Mouse (Mus musculus): ENCODE data around the gene Ercc8. TPM values are rescaled to one million over a fixed set of nuclear protein-coding genes. Genes with fewer than 3 reads are reported as not detected.

Gene Ercc8
- polyA plus RNA-seq, 1 experiment from 2014 or later: 20.3 TPM

GRCm38 (mm10) chr13:108163912-108164311 is 5.4 kb downstream of the Ercc8 start:
- peaks cover 8% of the 10 kb centered on the region; the same call in 1 of the 2 replicates for H3K4me1 ChIP-seq
- H3K27me3 ChIP-seq (ENCODE audit: insufficient read depth, poor library complexity, severe bottlenecking): no peaks in the 10 kb centered on the region
- H3K27ac ChIP-seq: no peak overlapping the region
- 94% methylated on average over 9 of the region's 9 CpGs for WGBS
- no peak for DNase-seq (ENCODE audit: low spot score)
- H3K36me3 ChIP-seq: peaks cover 12% of the 10 kb centered on the region; the same call in 1 of the 2 replicates
- H3K9me3 ChIP-seq: no peaks in the 10 kb centered on the region
- H3K4me3 ChIP-seq: no peak overlapping the region

- no peaks in the 10 kb centered on the region for H3K9me3 ChIP-seq
- DNase-seq (ENCODE audit: low spot score): no peak
- no peaks in the 10 kb centered on the region for H3K27me3 ChIP-seq (ENCODE audit: insufficient read depth, poor library complexity, severe bottlenecking)
- 93% methylated on average over 3 of the region's 3 CpGs for WGBS
- peaks cover 2% of the 10 kb centered on the region; the same call in 1 of the 2 replicates for H3K4me1 ChIP-seq
- no peak overlapping the region for H3K27ac ChIP-seq
- peaks cover 15% of the 10 kb centered on the region; the same call in 1 of the 2 replicates for H3K36me3 ChIP-seq
- H3K4me3 ChIP-seq: no peak overlapping the region
These were observed 6.1 kb downstream of the Ercc8 start for GRCm38 (mm10) chr13:108164621-108165020.

- 100% methylated on average over 1 of the region's 1 CpGs for WGBS
- H3K36me3 ChIP-seq: peaks cover 42% of the 10 kb centered on the region
- no peak for DNase-seq (ENCODE audit: low spot score)
- no peaks in the 10 kb centered on the region for H3K4me1 ChIP-seq
- no peak overlapping the region for H3K4me3 ChIP-seq
- no peaks in the 10 kb centered on the region for H3K9me3 ChIP-seq
- no peaks in the 10 kb centered on the region for H3K27me3 ChIP-seq (ENCODE audit: insufficient read depth, poor library complexity, severe bottlenecking)
- H3K27ac ChIP-seq: no peak overlapping the region
These were observed 11.5 kb downstream of the Ercc8 start for GRCm38 (mm10) chr13:108170002-108170401.

DNA sequence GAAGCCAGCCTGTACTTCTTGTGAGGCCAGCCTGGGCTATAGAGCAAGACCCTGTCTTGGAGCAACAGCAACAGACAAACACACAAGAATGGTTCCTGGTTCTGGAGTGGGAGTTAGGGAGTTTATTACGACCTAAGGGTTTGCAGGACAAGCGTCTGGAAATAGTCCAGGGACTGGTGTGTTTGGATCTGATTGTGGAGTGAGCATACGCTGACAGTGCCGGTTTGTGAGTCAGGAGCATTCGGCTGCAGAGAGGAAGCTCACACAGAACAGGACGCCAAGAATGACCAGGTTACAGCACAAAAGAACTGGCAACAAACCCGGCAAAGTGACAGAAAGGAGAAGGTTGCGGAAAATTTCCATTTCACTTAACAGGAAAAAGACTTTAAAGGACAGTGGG is 12.0 kb downstream of the Ercc8 start:
- no peak for DNase-seq (ENCODE audit: low spot score)
- H3K4me3 ChIP-seq: no peak overlapping the region
- WGBS: 77% methylated on average over 8 of the region's 8 CpGs
- no peaks in the 10 kb centered on the region for H3K4me1 ChIP-seq
- H3K9me3 ChIP-seq: no peaks in the 10 kb centered on the region
- no peak overlapping the region for H3K27ac ChIP-seq
- no peaks in the 10 kb centered on the region for H3K27me3 ChIP-seq (ENCODE audit: insufficient read depth, poor library complexity, severe bottlenecking)
- H3K36me3 ChIP-seq: peaks cover 45% of the 10 kb centered on the region

DNA sequence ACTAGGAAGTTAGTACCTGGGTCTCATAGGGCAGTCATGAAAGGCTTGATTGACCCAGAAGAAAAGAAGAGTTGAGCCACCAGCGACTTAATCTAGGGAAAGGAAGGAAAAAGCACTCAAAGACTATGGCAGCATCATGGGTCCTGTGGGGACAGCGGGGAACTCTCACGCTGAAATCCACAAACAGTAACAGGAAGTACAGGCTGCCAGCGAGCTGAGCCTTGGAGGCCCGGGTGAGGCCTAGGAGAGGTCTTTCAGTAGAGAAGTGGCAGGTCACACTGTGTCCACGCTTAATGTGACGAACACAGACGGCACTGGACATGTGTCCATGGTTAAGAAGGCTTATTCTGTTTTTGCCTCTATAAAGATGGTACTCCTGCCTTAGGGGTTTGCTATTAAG is 21.1 kb downstream of the Ercc8 start:
- Histone ChIP-seq H3K27me3 (ENCODE audit: insufficient read depth, poor library complexity, severe bottlenecking) (no peaks in the 10 kb centered on the region), H3K27ac (no peak overlapping the region), H3K4me1 (no peaks in the 10 kb centered on the region), H3K9me3 (no peaks in the 10 kb centered on the region), H3K36me3 (peaks cover 62% of the 10 kb centered on the region), H3K4me3 (no peak overlapping the region)
- DNase-seq (ENCODE audit: low spot score): no peak
- 84% methylated on average over 8 of the region's 8 CpGs for WGBS

GRCm38 (mm10) chr13:108180821-108181220 is 22.3 kb downstream of the Ercc8 start:
- peaks cover 67% of the 10 kb centered on the region for H3K36me3 ChIP-seq
- H3K4me1 ChIP-seq: no peaks in the 10 kb centered on the region
- no peak for DNase-seq (ENCODE audit: low spot score)
- H3K4me3 ChIP-seq: no peak overlapping the region
- H3K27me3 ChIP-seq (ENCODE audit: insufficient read depth, poor library complexity, severe bottlenecking): no peaks in the 10 kb centered on the region
- H3K27ac ChIP-seq: no peak overlapping the region
- no peaks in the 10 kb centered on the region for H3K9me3 ChIP-seq
- 68% methylated on average over 5 of the region's 5 CpGs for WGBS

GRCm38 (mm10) chr13:108184743-108185255 is 26.3 kb downstream of the Ercc8 start:
- no peaks in the 10 kb centered on the region for H3K9me3 ChIP-seq
- H3K36me3 ChIP-seq: peaks cover 51% of the 10 kb centered on the region
- DNase-seq (ENCODE audit: low spot score): no peak
- no peaks in the 10 kb centered on the region for H3K27me3 ChIP-seq (ENCODE audit: insufficient read depth, poor library complexity, severe bottlenecking)
- no peaks in the 10 kb centered on the region for H3K4me1 ChIP-seq
- no peak overlapping the region for H3K27ac ChIP-seq
- H3K4me3 ChIP-seq: no peak overlapping the region

GRCm38 (mm10) chr13:108185530-108185929 is 27.0 kb downstream of the Ercc8 start:
- Histone ChIP-seq H3K36me3 (peaks cover 50% of the 10 kb centered on the region), H3K27ac (no peak overlapping the region), H3K4me3 (no peak overlapping the region), H3K9me3 (no peaks in the 10 kb centered on the region), H3K4me1 (no peaks in the 10 kb centered on the region), H3K27me3 (ENCODE audit: insufficient read depth, poor library complexity, severe bottlenecking) (no peaks in the 10 kb centered on the region)
- 94% methylated on average over 3 of the region's 3 CpGs for WGBS
- no peak for DNase-seq (ENCODE audit: low spot score)

DNA sequence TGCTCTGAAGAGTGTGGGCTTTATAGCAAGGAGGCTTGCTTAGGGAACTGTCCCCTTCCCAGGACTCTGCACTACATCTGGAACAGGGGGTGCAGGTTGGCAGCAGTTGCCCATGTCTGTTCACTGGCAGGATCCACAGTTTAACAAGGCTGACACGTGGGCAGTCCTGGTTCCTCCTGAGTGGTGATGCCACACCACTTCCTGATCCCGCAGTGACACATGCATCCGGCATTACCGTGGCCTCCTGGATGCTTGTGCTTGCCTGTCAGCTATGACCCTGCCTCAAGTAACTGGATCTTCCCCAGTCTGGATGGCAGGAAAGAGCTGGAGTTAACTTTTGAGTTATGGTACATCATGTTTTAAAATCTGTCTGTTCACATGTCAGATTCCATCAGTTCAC is 29.5 kb downstream of the Ercc8 start:
- Histone ChIP-seq H3K9me3 (no peaks in the 10 kb centered on the region), H3K4me1 (no peaks in the 10 kb centered on the region), H3K27ac (no peak overlapping the region), H3K4me3 (no peak overlapping the region), H3K27me3 (ENCODE audit: insufficient read depth, poor library complexity, severe bottlenecking) (no peaks in the 10 kb centered on the region), H3K36me3 (peaks cover 29% of the 10 kb centered on the region)
- 88% methylated on average over 4 of the region's 4 CpGs for WGBS
- no peak for DNase-seq (ENCODE audit: low spot score)

DNA sequence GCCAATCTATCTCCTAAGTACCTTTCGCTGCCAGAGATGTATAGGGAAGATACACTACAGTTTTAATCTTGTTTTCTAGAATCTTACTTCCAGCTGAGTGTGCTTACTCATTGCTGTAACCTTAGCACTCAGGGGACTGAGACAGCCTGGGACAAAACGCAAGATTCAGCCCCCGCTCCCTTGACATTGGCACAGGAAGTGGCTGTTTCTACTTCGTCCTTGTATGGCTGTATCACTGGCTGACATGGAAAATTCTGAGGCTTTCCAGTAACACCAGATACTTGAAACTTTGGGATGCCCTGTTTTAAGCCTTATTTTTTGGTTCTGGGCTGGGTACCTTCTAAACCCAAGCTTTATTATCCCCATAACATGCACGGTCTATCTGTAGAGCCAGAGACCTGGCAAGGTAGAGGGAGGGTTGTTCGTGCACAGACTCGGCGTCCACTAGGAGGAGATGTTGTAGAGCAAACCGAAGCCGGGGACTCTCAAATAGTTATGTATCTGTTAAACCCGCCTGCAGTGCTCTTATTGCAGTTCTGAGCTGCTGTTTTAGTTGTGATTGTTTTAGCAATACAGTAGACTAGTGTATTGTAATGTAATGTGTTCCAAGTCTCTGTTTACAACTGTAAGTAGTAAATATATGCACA is 32.7 kb downstream of the Ercc8 start:
- Histone ChIP-seq H3K4me1 (no peaks in the 10 kb centered on the region), H3K36me3 (peaks cover 28% of the 10 kb centered on the region), H3K4me3 (no peak overlapping the region), H3K27me3 (ENCODE audit: insufficient read depth, poor library complexity, severe bottlenecking) (no peaks in the 10 kb centered on the region), H3K27ac (no peak overlapping the region), H3K9me3 (no peaks in the 10 kb centered on the region)
- DNase-seq (ENCODE audit: low spot score): no peak
- 58% methylated on average over 11 of the region's 11 CpGs for WGBS

GRCm38 (mm10) chr13:108195474-108195873 is 36.9 kb downstream of the Ercc8 start:
- DNase-seq (ENCODE audit: low spot score): no peak
- 83% methylated on average over 6 of the region's 6 CpGs for WGBS
- H3K27ac ChIP-seq: no peak overlapping the region

DNA sequence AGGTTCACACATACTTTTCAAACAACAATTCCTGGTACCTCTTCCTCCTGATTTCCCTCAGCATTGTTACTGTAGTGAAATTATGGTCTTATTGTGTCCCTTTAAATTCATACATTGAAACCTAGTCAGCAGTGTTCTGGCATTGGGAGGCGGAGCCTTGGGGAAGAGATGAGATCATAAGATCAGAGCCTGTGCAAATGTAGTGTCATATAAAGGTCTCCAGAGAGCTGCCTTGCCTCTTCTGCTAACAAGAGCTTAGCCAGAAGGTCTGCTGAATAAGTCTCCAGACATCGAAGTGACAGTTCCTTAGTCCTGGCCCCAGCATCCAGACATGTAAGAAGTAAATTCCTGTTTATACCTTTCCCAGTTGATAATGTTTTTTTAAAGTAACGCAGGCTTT is 46.3 kb downstream of the Ercc8 start:
- no peaks in the 10 kb centered on the region for H3K4me1 ChIP-seq
- H3K4me3 ChIP-seq: no peak overlapping the region
- H3K27me3 ChIP-seq (ENCODE audit: insufficient read depth, poor library complexity, severe bottlenecking): peaks cover 3% of the 10 kb centered on the region; the same call in 1 of the 2 replicates
- no peaks in the 10 kb centered on the region for H3K9me3 ChIP-seq
- no peak for DNase-seq (ENCODE audit: low spot score)
- WGBS: 84% methylated on average over 3 of the region's 3 CpGs
- no peak overlapping the region for H3K27ac ChIP-seq
- no peaks in the 10 kb centered on the region for H3K36me3 ChIP-seq

More at GRCm38 (mm10) chr13:108195474-108195873, 36.9 kb downstream of the Ercc8 start:
- Histone ChIP-seq H3K36me3 (peaks cover 23% of the 10 kb centered on the region), H3K4me3 (no peak overlapping the region), H3K4me1 (no peaks in the 10 kb centered on the region), H3K9me3 (no peaks in the 10 kb centered on the region), H3K27me3 (ENCODE audit: insufficient read depth, poor library complexity, severe bottlenecking) (no peaks in the 10 kb centered on the region)

GRCm38 (mm10) chr13:108207447-108207846 is 48.9 kb downstream of the Ercc8 start:
- Histone ChIP-seq H3K27me3 (ENCODE audit: insufficient read depth, poor library complexity, severe bottlenecking) (peaks cover 20% of the 10 kb centered on the region), H3K4me3 (no peak overlapping the region), H3K4me1 (no peaks in the 10 kb centered on the region), H3K9me3 (no peaks in the 10 kb centered on the region), H3K36me3 (no peaks in the 10 kb centered on the region), H3K27ac (no peak overlapping the region)
- DNase-seq (ENCODE audit: low spot score): no peak
- WGBS: 80% methylated on average over 2 of the region's 2 CpGs

GRCm38 (mm10) chr13:108208090-108208489 is 49.6 kb downstream of the Ercc8 start:
- Histone ChIP-seq H3K36me3 (no peaks in the 10 kb centered on the region), H3K27me3 (ENCODE audit: insufficient read depth, poor library complexity, severe bottlenecking) (peaks cover 25% of the 10 kb centered on the region), H3K4me3 (no peak overlapping the region), H3K4me1 (no peaks in the 10 kb centered on the region), H3K27ac (no peak overlapping the region), H3K9me3 (no peaks in the 10 kb centered on the region)
- no peak for DNase-seq (ENCODE audit: low spot score)
- 63% methylated on average over 5 of the region's 5 CpGs for WGBS

All from heart, embryonic 10.5 days (tissue).